Mouse (Mus musculus): ENCODE data around the gene Bloc1s3.

The Bloc1s3 gene

DNA sequence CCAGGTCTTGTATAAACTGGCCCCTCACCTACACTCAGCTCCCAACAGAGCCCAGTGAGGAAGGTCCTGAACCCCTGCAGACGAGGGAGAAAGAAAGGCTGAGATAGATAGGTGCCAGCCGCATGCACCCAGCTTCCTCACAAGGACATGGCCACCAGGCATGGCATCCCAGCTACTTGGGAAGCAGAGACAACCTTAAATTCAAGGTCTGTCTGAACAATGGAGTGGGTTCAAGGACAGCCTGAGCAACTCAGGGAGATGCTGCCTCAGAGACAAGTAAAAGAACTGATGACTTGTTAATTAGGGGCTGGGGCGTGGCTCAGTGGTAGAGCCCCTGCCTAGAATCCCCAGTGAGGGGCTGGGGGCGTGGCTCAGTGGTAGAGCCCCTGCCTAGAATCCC is 53.0 kb downstream of the Bloc1s3 start:
- no peak for DNase-seq (ENCODE audit: low read depth)

All from induced T-regulatory cell, adult 2 months (primary cell).